Mouse (Mus musculus) layer of hippocampus, adult 18-20 months (tissue): ENCODE measurements around the gene Tspan4. TPM values are rescaled to one million over a fixed set of nuclear protein-coding genes. Genes with fewer than 3 reads are reported as not detected.

ENCODE experiments used
- DNase-seq, 2 experiments: peaks; one replicate each; pipeline ENCODE4 v3.0.0; 2022; ENCODE audit warnings: low spot score in 2 of 2
- total RNA-seq, 2 experiments: library from RNA; stranded (reverse); gene quantifications; 2 replicates each; pipeline ENCODE4 v1.2.3; 2021

Tspan4 gene
- total RNA-seq, 2 experiments from 2014 or later, result 11.3 to 11.7 TPM

DNA sequence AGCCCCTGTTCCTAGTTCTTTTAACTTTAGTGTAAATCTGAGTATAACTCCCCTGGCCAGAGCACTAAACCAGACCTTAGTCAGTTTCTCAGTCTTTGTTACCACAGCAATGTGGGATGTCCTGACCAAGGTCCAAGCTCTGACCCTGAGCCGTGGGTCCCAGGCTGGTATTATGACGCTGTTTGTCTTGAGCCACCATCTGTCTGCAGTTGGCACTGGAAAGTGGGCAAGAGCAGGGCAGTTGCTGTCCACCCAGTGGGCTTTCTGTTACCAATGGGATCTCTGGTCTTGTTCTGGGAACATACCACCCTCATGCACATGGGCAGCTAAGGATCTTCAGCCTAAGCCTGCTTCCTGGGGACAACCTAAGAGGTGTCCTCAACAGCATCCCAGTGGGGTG, 67.5 kb downstream of the Tspan4 start:
- no peak for DNase-seq

Other genes with a start within 250 kb of the Tspan4 start
- gene Phrf1, start 246.5 kb upstream of the Tspan4 start, total RNA-seq, result 10 to 100 TPM; 76.9 to 78.8 TPM
- gene Irf7, start 208.8 kb upstream of the Tspan4 start, total RNA-seq, result 1 to 10 TPM in 1 of 2 experiments, under 1 TPM in 1; 0.46 to 1.2 TPM
- gene Cdhr5, start 198.5 kb upstream of the Tspan4 start, total RNA-seq, result not detected
- gene Sct, start 196.1 kb upstream of the Tspan4 start, total RNA-seq, result not detected
- not detected for gene Drd4, start 183.2 kb upstream of the Tspan4 start, total RNA-seq
- gene Deaf1, start 147.6 kb upstream of the Tspan4 start, total RNA-seq, result 10 to 100 TPM; 66.3 to 79.6 TPM
- 10 to 100 TPM; 29.2 to 30.5 TPM for gene Tmem80, start 147.5 kb upstream of the Tspan4 start, total RNA-seq
- 1 to 10 TPM; 5.0 to 9.0 TPM for gene Eps8l2, start 136.4 kb upstream of the Tspan4 start, total RNA-seq
- gene Taldo1, start 83.0 kb upstream of the Tspan4 start, total RNA-seq, result 100 to 1,000 TPM; 122 to 125 TPM
- 10 to 100 TPM; 37.7 to 39.9 TPM for gene Gatd1, start 61.1 kb upstream of the Tspan4 start, total RNA-seq
- 100 to 1,000 TPM; 265 to 270 TPM for gene Cend1, start 45.7 kb upstream of the Tspan4 start, total RNA-seq
- gene Slc25a22, start 37.3 kb upstream of the Tspan4 start, total RNA-seq, result 100 to 1,000 TPM; 319 to 320 TPM
- gene Pidd1, start 31.2 kb upstream of the Tspan4 start, total RNA-seq, result 1 to 10 TPM in 1 of 2 experiments, under 1 TPM in 1; 0.69 to 1.1 TPM
- 100 to 1,000 TPM; 557 to 573 TPM for gene Rplp2, start 27.9 kb upstream of the Tspan4 start, total RNA-seq
- gene Pnpla2, start 20.0 kb upstream of the Tspan4 start, total RNA-seq, result 10 to 100 TPM; 29.9 to 35.6 TPM
- 1 to 10 TPM; 3.3 TPM for gene Cracr2b, start 14.1 kb upstream of the Tspan4 start, total RNA-seq
- gene Cd151, start 7.8 kb upstream of the Tspan4 start, total RNA-seq, result 10 to 100 TPM; 24.2 to 26.0 TPM
- 10 to 100 TPM; 39.2 to 42.8 TPM for gene Polr2l, start 108 bp upstream of the Tspan4 start, total RNA-seq
- gene Chid1, start 64.6 kb downstream of the Tspan4 start, total RNA-seq, result 10 to 100 TPM; 72.6 to 76.2 TPM
- gene Ap2a2, start 86.9 kb downstream of the Tspan4 start, total RNA-seq, result 100 to 1,000 TPM; 233 to 238 TPM
- gene Muc6, start 180.1 kb downstream of the Tspan4 start, total RNA-seq, result not detected
- gene Muc2, start 215.1 kb downstream of the Tspan4 start, total RNA-seq, result not detected